Mouse (Mus musculus): ENCODE results near the gene Cntnap5a.

The Cntnap5a gene

GRCm38 (mm10) chr1:115684518-115685368 is at the start of gene Cntnap5a:
Cntnap5a (plus strand) TSS chr1:115684756.
- DNase-seq = peak; percentile 26 to 36

DNA sequence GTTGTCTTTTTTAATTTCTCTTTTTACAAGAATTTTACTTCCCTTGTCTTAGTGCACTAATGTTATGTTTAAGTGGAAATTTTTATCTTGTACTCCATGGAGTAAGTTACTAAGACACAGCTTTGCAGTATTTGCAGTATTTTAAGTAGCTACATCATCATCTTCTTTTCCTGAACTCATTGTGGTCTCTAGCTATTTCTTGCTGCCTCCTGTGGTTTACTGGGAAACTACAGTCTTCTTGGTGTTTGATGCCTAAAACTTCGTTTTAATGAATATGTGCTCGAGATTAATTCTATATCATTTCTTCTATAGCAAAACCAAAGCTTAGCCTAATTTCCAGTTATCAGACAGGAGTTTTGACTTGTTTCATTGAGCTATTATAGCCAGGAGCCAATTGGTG is 37.6 kb upstream of the Cntnap5a start:
- no peak for DNase-seq

DNA sequence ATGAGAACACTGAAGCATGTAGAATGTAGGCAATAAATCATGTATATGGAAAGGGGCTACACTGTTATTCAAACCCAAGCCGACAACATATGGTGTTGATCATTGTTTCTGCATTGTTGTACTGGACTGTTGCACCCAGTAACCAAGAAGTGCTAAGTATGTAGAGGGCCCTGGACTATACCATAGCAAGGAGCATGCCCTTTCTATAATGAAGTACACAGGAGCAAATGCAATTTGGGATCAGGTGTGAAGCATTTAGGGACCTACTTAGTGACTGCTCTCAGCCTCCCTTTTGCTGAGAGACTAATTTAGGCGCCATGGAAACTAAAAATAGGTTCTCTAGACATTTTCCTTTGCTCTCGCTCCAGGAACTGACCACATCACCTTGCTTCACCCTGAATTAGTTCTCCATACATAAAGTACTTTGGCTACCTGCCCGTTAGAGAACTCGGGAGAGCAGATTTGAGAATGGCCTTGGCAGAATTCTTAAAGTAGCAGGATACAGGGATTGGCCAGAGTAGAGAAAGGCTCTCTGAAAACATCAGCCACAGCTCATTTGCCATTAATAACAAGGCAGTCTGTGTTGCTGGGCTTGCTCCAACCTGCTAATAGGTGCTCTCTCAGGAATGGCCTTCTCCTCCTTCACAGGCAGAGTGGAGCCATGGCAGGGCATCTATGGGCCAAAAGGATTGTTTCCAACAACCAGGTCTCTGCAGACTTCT is 26.1 kb upstream of the Cntnap5a start:
- DNase-seq = no peak

GRCm38 (mm10) chr1:115686494-115686893 is 1.9 kb downstream of the Cntnap5a start:
- no peak for DNase-seq

GRCm38 (mm10) chr1:115699798-115700197 is 15.2 kb downstream of the Cntnap5a start:
- no peak for DNase-seq

DNA sequence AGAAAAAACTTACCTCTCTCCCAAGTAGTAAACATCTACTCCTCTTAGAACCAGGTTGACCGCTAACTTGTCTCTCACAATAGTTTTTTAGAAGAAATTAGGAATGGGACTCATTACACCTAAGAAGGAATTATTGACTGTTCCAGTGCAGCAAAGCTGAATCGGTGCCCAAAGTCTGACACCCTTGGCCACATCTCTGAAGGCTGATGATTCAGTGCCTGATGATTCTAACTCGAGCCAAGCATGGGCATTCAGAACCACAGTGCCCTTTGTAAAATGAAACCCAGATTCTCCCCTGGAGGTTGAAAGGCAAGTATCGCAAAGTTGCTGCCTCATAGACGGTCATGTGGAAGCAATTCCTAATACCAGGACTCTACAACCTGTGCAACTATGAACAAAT is 58.0 kb downstream of the Cntnap5a start:
- no peak for DNase-seq

DNA sequence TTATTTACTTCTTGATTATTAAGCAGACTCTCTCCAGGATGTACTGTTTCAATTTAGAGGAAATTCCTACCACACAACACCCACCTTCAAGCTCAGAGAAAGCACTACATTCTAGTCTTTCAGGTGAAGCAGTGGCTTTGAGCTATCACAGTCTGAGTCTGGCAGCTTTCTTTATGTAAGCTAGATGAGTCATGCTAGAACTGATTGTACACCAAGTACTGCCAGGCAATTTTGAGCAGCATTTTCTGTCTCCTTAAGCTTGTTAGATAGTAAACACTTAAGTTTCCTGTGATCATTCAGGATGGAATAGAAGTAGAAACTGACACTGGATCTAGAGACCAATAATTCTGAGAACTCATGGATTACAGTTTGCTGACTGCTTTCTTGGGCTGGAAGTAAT is 61.0 kb downstream of the Cntnap5a start:
- DNase-seq = no peak

- no peak for DNase-seq
Observed at GRCm38 (mm10) chr1:115784737-115785136, 100.2 kb downstream of the Cntnap5a start.

DNA sequence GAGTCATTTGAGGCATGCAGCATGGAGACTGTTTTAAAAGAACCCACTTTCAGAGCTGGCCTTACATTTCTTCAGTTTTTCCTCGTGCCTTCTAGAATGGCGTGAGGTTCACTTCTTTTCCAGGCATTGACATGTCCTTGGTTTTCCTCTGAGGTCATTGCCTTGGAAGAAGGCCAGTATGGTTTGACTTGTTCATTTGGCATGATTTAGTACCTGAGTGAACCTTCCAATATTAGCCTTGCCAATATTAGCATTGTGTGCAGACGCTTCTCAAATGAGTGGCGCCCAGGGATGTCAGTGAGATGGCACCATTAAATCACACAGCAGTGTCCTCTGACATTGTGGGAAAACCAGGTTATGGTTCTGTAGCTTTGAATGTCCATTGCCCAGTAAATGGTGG is 158.0 kb downstream of the Cntnap5a start:
- DNase-seq = no peak

GRCm38 (mm10) chr1:115847605-115848004 is 163.0 kb downstream of the Cntnap5a start:
- no peak for DNase-seq

GRCm38 (mm10) chr1:115852206-115852605 is 167.7 kb downstream of the Cntnap5a start:
- DNase-seq = no peak

- no peak for DNase-seq
Observed at GRCm38 (mm10) chr1:115918396-115918795, 233.8 kb downstream of the Cntnap5a start.

DNA sequence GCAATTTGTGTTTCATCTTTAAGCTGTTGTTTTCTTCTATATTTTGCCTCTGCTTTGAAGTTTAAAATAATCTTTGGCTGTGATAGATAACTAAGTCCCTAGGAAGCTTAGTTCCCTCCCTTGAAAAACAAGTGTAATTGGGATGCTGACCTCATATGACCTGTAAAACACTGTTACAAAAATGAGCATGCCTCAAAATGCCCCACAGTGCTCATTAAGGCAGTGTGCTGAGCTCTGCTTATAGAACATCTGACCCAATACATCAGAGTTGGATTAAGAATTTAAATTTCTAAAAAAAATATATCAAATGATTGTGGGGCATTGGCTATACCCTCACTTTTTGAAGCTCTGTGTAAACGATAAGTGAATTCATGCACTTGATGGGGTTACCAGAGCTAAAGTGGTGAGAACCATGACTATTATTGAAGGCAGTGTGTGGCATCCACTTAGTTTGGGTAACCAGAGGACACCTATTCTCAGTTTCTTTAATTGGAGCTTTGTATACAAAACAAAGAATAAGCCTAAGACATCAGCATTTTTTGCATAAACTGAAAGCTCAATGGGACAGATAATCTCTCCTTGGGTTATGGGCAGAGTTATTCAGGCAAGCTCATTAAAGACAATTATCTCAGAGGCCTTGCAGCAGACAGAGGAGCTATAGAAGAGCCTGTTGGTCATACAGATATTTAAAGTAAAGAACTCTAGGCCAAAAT is 241.6 kb downstream of the Cntnap5a start:
- no peak for DNase-seq

DNA sequence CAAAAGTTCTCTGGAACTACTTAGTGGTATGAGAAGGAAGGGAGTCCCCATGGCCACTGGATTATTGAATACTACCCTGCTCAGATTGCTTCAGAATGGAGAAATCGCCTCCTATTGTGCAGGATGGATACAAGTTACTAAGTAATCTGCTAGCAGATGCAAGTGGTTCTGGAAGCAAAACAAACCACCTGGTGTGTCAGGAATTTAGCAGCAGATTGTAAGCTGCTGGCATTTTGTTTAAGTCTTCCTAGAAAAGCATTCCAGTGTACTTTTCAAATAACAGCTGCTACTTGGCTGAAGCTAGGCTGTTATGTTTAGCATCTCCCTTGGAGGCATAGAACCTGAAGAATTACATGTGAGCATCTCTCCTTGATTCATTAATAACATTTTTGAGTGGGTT is 247.5 kb downstream of the Cntnap5a start:
- DNase-seq = no peak

DNA sequence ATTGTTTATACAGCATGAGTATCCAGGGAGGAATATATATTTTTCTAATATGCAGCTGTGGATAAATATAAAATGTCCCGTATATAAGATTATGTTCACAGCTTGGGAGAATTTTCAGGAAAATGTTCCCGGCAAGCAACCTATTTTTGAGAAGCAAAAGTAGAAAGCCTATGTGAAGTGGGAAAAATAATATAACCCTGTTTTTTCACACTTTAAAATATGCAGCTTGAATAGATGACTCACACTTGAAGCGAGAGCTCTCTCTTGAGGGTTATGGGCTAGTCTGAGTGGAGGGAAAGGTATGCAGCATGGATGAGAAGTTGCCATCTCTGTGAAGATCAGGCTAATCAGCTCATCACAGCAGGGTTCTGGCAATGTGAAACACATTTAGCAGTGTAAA is 261.3 kb downstream of the Cntnap5a start:
- no peak for DNase-seq

- DNase-seq = no peak
Observed at GRCm38 (mm10) chr1:115956528-115956927, 272.0 kb downstream of the Cntnap5a start.

GRCm38 (mm10) chr1:115964993-115965575 is 280.5 kb downstream of the Cntnap5a start:
- DNase-seq = no peak

- DNase-seq = no peak
Observed at GRCm38 (mm10) chr1:115990204-115990603, 305.6 kb downstream of the Cntnap5a start.

DNA sequence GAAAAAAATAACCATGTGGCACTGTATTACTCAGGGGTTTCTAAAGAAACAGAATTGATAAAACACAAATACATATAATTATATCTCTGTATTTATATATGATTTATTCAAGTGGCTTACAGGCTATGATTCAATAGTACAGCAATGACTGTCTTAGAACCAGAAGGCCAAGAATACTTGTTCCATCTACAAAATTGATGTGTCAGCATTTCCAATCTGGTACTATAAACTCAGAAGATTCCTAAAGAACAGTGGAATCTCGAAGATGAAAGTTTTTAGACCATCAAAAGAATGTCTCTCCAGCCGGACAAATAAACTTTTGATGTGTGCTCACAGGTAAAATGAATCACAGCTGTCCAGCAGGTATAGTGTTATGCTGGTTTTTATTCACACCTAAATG is 331.2 kb downstream of the Cntnap5a start:
- no peak for DNase-seq

DNA sequence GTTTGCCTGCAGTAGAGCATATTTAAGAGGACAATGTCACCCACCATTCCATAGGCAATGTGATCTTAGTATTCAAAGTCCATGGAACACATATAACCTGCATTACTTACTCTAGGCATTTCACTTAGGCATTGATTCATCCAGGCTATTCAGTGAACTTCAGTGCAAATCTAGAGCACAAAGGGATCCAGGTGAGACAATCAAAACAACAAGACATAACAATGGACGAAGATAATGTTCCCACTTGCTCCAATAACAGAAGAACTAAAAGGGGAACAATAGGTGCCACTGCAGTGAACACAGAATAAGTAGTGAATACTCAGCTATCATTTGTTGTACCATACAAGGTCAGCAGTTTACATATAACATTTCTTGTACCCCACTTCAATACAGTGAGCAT is 345.1 kb downstream of the Cntnap5a start:
- DNase-seq = no peak

DNA sequence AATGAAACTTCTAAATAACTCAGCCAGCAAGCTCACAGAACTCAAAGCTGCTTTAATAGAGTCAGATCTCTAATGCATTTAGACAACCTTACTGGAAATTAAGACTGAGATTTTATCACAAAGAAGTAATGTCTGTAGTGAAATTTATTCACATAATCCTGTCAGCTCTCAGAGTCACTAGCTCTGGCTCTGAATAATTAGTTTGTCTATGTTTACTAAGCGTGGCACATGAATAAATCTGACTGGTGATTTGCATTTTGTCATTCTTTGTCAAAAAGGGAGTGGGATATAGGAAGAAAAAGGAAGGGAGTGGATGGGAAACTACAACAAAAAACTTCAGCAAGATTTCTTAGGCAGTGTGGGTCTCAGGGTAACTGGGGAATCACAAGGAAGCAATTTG is 351.3 kb downstream of the Cntnap5a start:
- no peak for DNase-seq

GRCm38 (mm10) chr1:116036894-116037293 is 352.3 kb downstream of the Cntnap5a start:
- DNase-seq = no peak

- DNase-seq = no peak
Observed at GRCm38 (mm10) chr1:116044083-116044482, 359.5 kb downstream of the Cntnap5a start.
